Mouse (Mus musculus) spleen, postnatal 4 days (tissue): ENCODE data around the gene Cpeb4.
A peak's percentile ranks its signal among the peaks of the same experiment; 100 is the strongest.
"Not testable (repeated sequence)": the region's sequence is repeated elsewhere in the genome, so short reads cannot be mapped to it uniquely, and the experiment has no call there.

Source experiments
- DNase-seq, 2 experiments: peaks; one replicate each; pipeline ENCODE4 v3.0.0; 2022; ENCODE audit warnings: low spot score in 2 of 2

Gene Cpeb4

GRCm38 (mm10) chr11:31871911-31872310 is at the start of gene Cpeb4:
TSS of gene Cpeb4 (plus strand) at chr11:31872211.
- no peak for DNase-seq

GRCm38 (mm10) chr11:31822556-31822955 is 49.5 kb upstream of the Cpeb4 start:
- DNase-seq, result no peak

GRCm38 (mm10) chr11:31823513-31823912 is 48.5 kb upstream of the Cpeb4 start:
- no peak for DNase-seq

GRCm38 (mm10) chr11:31824504-31825166 is 47.4 kb upstream of the Cpeb4 start:
- peak; percentile 66 to 75 for DNase-seq

GRCm38 (mm10) chr11:31828011-31828770 is 43.8 kb upstream of the Cpeb4 start:
- DNase-seq, result no peak

GRCm38 (mm10) chr11:31828771-31829072 is 43.3 kb upstream of the Cpeb4 start:
- DNase-seq, result no peak

GRCm38 (mm10) chr11:31830213-31831151 is 41.5 kb upstream of the Cpeb4 start:
- DNase-seq, result no peak

- DNase-seq, result peak in 1 of 2 experiments; percentile 53
Measured at GRCm38 (mm10) chr11:31831451-31831850, 40.6 kb upstream of the Cpeb4 start.

GRCm38 (mm10) chr11:31831983-31832382 is 40.0 kb upstream of the Cpeb4 start:
- no peak for DNase-seq

- no peak for DNase-seq
Measured at GRCm38 (mm10) chr11:31832439-31832980, 39.5 kb upstream of the Cpeb4 start.

- no peak for DNase-seq
Measured at GRCm38 (mm10) chr11:31833506-31833905, 38.5 kb upstream of the Cpeb4 start.

GRCm38 (mm10) chr11:31835352-31835751 is 36.7 kb upstream of the Cpeb4 start:
- no peak for DNase-seq

GRCm38 (mm10) chr11:31837243-31837642 is 34.8 kb upstream of the Cpeb4 start:
- DNase-seq, result no peak

GRCm38 (mm10) chr11:31837753-31838152 is 34.3 kb upstream of the Cpeb4 start:
- no peak for DNase-seq

GRCm38 (mm10) chr11:31838442-31839083 is 33.4 kb upstream of the Cpeb4 start:
- DNase-seq, result no peak

- DNase-seq, result no peak
Measured at GRCm38 (mm10) chr11:31839084-31839460, 32.9 kb upstream of the Cpeb4 start.

GRCm38 (mm10) chr11:31842171-31842959 is 29.6 kb upstream of the Cpeb4 start:
- DNase-seq, result no peak

GRCm38 (mm10) chr11:31843177-31843833 is 28.7 kb upstream of the Cpeb4 start:
- DNase-seq, result no peak

- peak; percentile 82 to 83 for DNase-seq
Measured at GRCm38 (mm10) chr11:31843834-31844188, 28.2 kb upstream of the Cpeb4 start.

- not testable (repeated sequence) for DNase-seq
Measured at GRCm38 (mm10) chr11:31845111-31845510, 26.9 kb upstream of the Cpeb4 start.
